Mouse (Mus musculus) G1E (cell line): ENCODE measurements around the gene Clec11a. TPM values are rescaled to one million over a fixed set of nuclear protein-coding genes. Genes with fewer than 3 reads are reported as not detected.
A peak's percentile ranks its signal among the peaks of the same experiment; 100 is the strongest.

ENCODE experiments used
- ATAC-seq: 2 replicates; pipeline ENCODE4 v1.8.0; 2016; ENCODE audit warnings: mild to moderate bottlenecking; ENCODE audit not compliant: insufficient number of reproducible peaks, poor library complexity, low FRiP score, severe bottlenecking; ENCODE audit errors: extremely low read depth
- DNase-seq: peaks from one replicate; pipeline ENCODE4 v3.0.0; 2012; ENCODE audit warnings: low spot score
- H3K27me3 ChIP-seq: 2 replicates; pipeline ENCODE4 v1.6.1; 2012; ENCODE audit warnings: mild to moderate bottlenecking, low read length, inconsistent platforms; ENCODE audit not compliant: insufficient read depth
- H3K36me3 ChIP-seq: replicated peaks from 2 replicates; pipeline ENCODE3; 2012; ENCODE audit warnings: mild to moderate bottlenecking, inconsistent platforms
- H3K4me1 ChIP-seq: 2 replicates; pipeline ENCODE4 v1.6.1; 2012; ENCODE audit warnings: low read depth, low read length, inconsistent platforms, mixed read lengths; ENCODE audit not compliant: insufficient read depth
- H3K4me3 ChIP-seq: 2 replicates; pipeline ENCODE4 v1.5.1; 2012; ENCODE audit warnings: low read depth, mild to moderate bottlenecking, inconsistent platforms, low read length, moderate library complexity, mixed read lengths
- H3K9me3 ChIP-seq: replicated peaks from 2 replicates; pipeline ENCODE4 v1.6.1; 2012; ENCODE audit warnings: inconsistent platforms
- CTCF ChIP-seq: IDR thresholded peaks from 2 replicates; pipeline ENCODE4 v1.5.1; 2012; ENCODE audit warnings: low read depth, low read length, inconsistent platforms, mixed read lengths
- GATA1 ChIP-seq: IDR thresholded peaks from 2 replicates; pipeline ENCODE4 v1.6.1; 2012; ENCODE audit warnings: borderline replicate concordance, low read length, inconsistent platforms, mixed read lengths
- GATA2 ChIP-seq: IDR thresholded peaks from 2 replicates; pipeline ENCODE4 v1.6.1; 2012; ENCODE audit warnings: low read depth, low read length, inconsistent platforms, borderline replicate concordance
- POLR2AphosphoS5 ChIP-seq: IDR thresholded peaks from 2 replicates; pipeline ENCODE4 v1.6.1; 2012; ENCODE audit warnings: low read depth, low read length, inconsistent platforms; ENCODE audit not compliant: insufficient replicate concordance
- TAL1 ChIP-seq: conservative IDR thresholded peaks from 2 replicates; pipeline ENCODE4 v1.6.1; 2012; ENCODE audit warnings: low read depth, low read length, inconsistent platforms, mixed read lengths
- polyA plus RNA-seq: library from polyadenylated mRNA; stranded (reverse); fragments of >175 nt; gene quantifications from 2 replicates; pipeline ENCODE4 v1.2.3, GENCODE M21; 2012
- total RNA-seq, 2 experiments: library from RNA; stranded (forward) in 1 of 2; stranded (reverse) in 1 of 2; fragments of 200-1000 nt in 1 of 2; fragments of >200 nt in 1 of 2; fragmentation: Nextera tagmentation in 1 of 2; gene quantifications; 2 replicates each; pipeline ENCODE4 v1.2.3; 2014 to 2017

The Clec11a gene
- 3.1 and 5.3 TPM in 2 replicates for total RNA-seq (2014; fragmentation: Nextera tagmentation)
- total RNA-seq (2017) = 2.6 and 3.3 TPM in 2 replicates
- 1.8 and 2.2 TPM in 2 replicates for polyA plus RNA-seq

- H3K27me3 ChIP-seq = peaks cover 44% of the 10 kb centered on the region
- peaks cover 7% of the 10 kb centered on the region for H3K36me3 ChIP-seq
These were observed at the start of gene Clec11a for GRCm38 (mm10) chr7:44306516-44307240. Gene Clec11a, minus strand, starts transcription at chr7:44306902.

GRCm38 (mm10) chr7:44355411-44355810 lies 48.7 kb upstream of the Clec11a start:
- H3K27me3 ChIP-seq = peaks cover 40% of the 10 kb centered on the region
- peaks cover 11% of the 10 kb centered on the region for H3K9me3 ChIP-seq
- DNase-seq (no peak), ATAC-seq (no peak)
- no peaks in the 10 kb centered on the region for H3K36me3 ChIP-seq
- H3K4me3 ChIP-seq = no peak overlapping the region
- peaks cover 32% of the 10 kb centered on the region for H3K4me1 ChIP-seq
- TF ChIP-seq CTCF (no peak), GATA2 (no peak), POLR2AphosphoS5 (no peak), GATA1 (no peak), TAL1 (no peak)

More at GRCm38 (mm10) chr7:44306516-44307240, at the start of gene Clec11a:
- Histone ChIP-seq H3K4me3 (peak within 1 kb of the TSS; percentile 87), H3K9me3 (no peaks in the 10 kb centered on the region), H3K4me1 (peaks cover 34% of the 10 kb centered on the region)
- no peak for TF ChIP-seq CTCF
- no peak for TF ChIP-seq GATA2
- no peak for TF ChIP-seq TAL1
- no peak for TF ChIP-seq POLR2AphosphoS5
- no peak for TF ChIP-seq GATA1
- DNase-seq (no peak), ATAC-seq (no peak)

GRCm38 (mm10) chr7:44353601-44354340 lies 47.1 kb upstream of the Clec11a start:
- ATAC-seq (no peak), DNase-seq (no peak)
- TF ChIP-seq TAL1 (no peak), POLR2AphosphoS5 (no peak), GATA2 (no peak), GATA1 (no peak), CTCF (no peak)
- Histone ChIP-seq H3K9me3 (peaks cover 11% of the 10 kb centered on the region), H3K36me3 (no peaks in the 10 kb centered on the region), H3K4me1 (peaks cover 22% of the 10 kb centered on the region), H3K27me3 (peaks cover 35% of the 10 kb centered on the region), H3K4me3 (no peak overlapping the region)

- DNase-seq (no peak), ATAC-seq (no peak)
- peaks cover 11% of the 10 kb centered on the region for H3K9me3 ChIP-seq
- H3K36me3 ChIP-seq = no peaks in the 10 kb centered on the region
- H3K4me3 ChIP-seq = no peak overlapping the region
- H3K27me3 ChIP-seq = peaks cover 35% of the 10 kb centered on the region
- no peak for TF ChIP-seq GATA2
- TF ChIP-seq CTCF = no peak
- TF ChIP-seq GATA1 = no peak
- TF ChIP-seq TAL1 = no peak
- TF ChIP-seq POLR2AphosphoS5 = no peak
- peaks cover 17% of the 10 kb centered on the region for H3K4me1 ChIP-seq
These were observed 46.3 kb upstream of the Clec11a start for GRCm38 (mm10) chr7:44352750-44353600.

GRCm38 (mm10) chr7:44351881-44352749 lies 45.4 kb upstream of the Clec11a start:
- peaks cover 29% of the 10 kb centered on the region for H3K27me3 ChIP-seq
- H3K4me3 ChIP-seq = no peak overlapping the region; the same call in 1 of the 2 replicates
- TF ChIP-seq GATA2 (no peak), TAL1 (no peak), GATA1 (no peak), CTCF (no peak), POLR2AphosphoS5 (no peak)
- DNase-seq (no peak), ATAC-seq (no peak)
- peaks cover 11% of the 10 kb centered on the region for H3K9me3 ChIP-seq
- no peaks in the 10 kb centered on the region for H3K36me3 ChIP-seq
- H3K4me1 ChIP-seq = peaks cover 13% of the 10 kb centered on the region
